Mouse (Mus musculus) stomach, embryonic 16.5 days (tissue): ENCODE results near the gene Itsn2. TPM values are rescaled to one million over a fixed set of nuclear protein-coding genes. Genes with fewer than 3 reads are reported as not detected.

Experiments used
- ATAC-seq: fragments of 200-750 bp; cut with Nextera tagmentation; 2 replicates; pipeline ENCODE4 v1.8.0; 2017; ENCODE audit warnings: moderate number of reproducible peaks, moderate TSS enrichment; ENCODE audit not compliant: insufficient read depth, low FRiP score
- H3K27ac ChIP-seq: fragments of 300-500 bp; sonication (generic); 2 replicates; pipeline ENCODE4 v1.5.1; 2014; ENCODE audit warnings: low read length
- H3K27me3 ChIP-seq: fragments of 300-500 bp; sonication (generic); 2 replicates; pipeline ENCODE4 v1.6.1; 2014; ENCODE audit warnings: low read length, control low read depth, mixed read lengths; ENCODE audit not compliant: control insufficient read depth, insufficient read depth
- H3K36me3 ChIP-seq: fragments of 300-500 bp; sonication (generic); 2 replicates; pipeline ENCODE4 v1.6.1; 2014; ENCODE audit warnings: low read length; ENCODE audit not compliant: control insufficient read depth, insufficient read depth
- H3K4me1 ChIP-seq: fragments of 300-500 bp; sonication (generic); 2 replicates; pipeline ENCODE4 v1.6.1; 2014; ENCODE audit warnings: low read length, control low read depth, mixed read lengths; ENCODE audit not compliant: control insufficient read depth, insufficient read depth
- H3K4me2 ChIP-seq: fragments of 300-500 bp; sonication (generic); 2 replicates; pipeline ENCODE4 v1.6.1; 2014; ENCODE audit warnings: low read depth, low read length, mixed read lengths
- H3K4me3 ChIP-seq: fragments of 300-500 bp; sonication (generic); replicated peaks from 2 replicates; pipeline ENCODE4 v1.5.1; 2014; ENCODE audit warnings: mild to moderate bottlenecking, low read length
- H3K9ac ChIP-seq: fragments of 300-500 bp; sonication (generic); 2 replicates; pipeline ENCODE4 v1.6.1; 2014; ENCODE audit warnings: low read length
- H3K9me3 ChIP-seq: fragments of 300-500 bp; sonication (generic); replicated peaks from 2 replicates; pipeline ENCODE4 v1.6.1; 2016; ENCODE audit warnings: low read length, control low read depth; ENCODE audit not compliant: control insufficient read depth
- WGBS: fragments of 180-500 bp; shearing (Covaris S2); extraction: QIAGEN DNeasy Blood & Tissue Kit; methylation state at CpG from one replicate; pipeline ENCODE4 v1.1.7; 2014; 5-methylcytosine and 5-hydroxymethylcytosine counted together
- polyA plus RNA-seq: library from polyadenylated mRNA; unstranded; fragments of >200 nt; fragmentation: Nextera tagmentation; extraction: Ambion mirVana; gene quantifications from 2 replicates; pipeline ENCODE4 v1.2.1, GENCODE M21; 2015

The Itsn2 gene
- polyA plus RNA-seq, 1 experiment from 2014 or later: 33.3 TPM

GRCm38 (mm10) chr12:4638438-4638837, 46.0 kb downstream of the Itsn2 start:
- H3K9me3 ChIP-seq: no peaks in the 10 kb centered on the region
- H3K9ac ChIP-seq: no peak overlapping the region
- no peaks in the 10 kb centered on the region for H3K27me3 ChIP-seq
- H3K4me1 ChIP-seq: no peaks in the 10 kb centered on the region
- H3K4me2 ChIP-seq: no peak overlapping the region
- H3K4me3 ChIP-seq: no peak overlapping the region
- H3K36me3 ChIP-seq: peaks cover 22% of the 10 kb centered on the region; the same call in 1 of the 2 replicates
- no peak overlapping the region for H3K27ac ChIP-seq
- ATAC-seq: no peak
- WGBS: 79% methylated on average over 1 of the region's 1 CpGs

GRCm38 (mm10) chr12:4640737-4641136, 48.3 kb downstream of the Itsn2 start:
- H3K9me3 ChIP-seq: no peaks in the 10 kb centered on the region
- H3K36me3 ChIP-seq: peaks cover 13% of the 10 kb centered on the region; the same call in 1 of the 2 replicates
- 75% methylated on average over 1 of the region's 1 CpGs for WGBS

GRCm38 (mm10) chr12:4656813-4657212, 64.4 kb downstream of the Itsn2 start:
- Histone ChIP-seq H3K36me3 (peaks cover 11% of the 10 kb centered on the region), H3K4me2 (no peak overlapping the region), H3K27ac (no peak overlapping the region), H3K9ac (no peak overlapping the region), H3K27me3 (no peaks in the 10 kb centered on the region), H3K9me3 (no peaks in the 10 kb centered on the region), H3K4me3 (no peak overlapping the region), H3K4me1 (no peaks in the 10 kb centered on the region)
- ATAC-seq: no peak
- WGBS: 78% methylated on average over 2 of the region's 2 CpGs

More at GRCm38 (mm10) chr12:4640737-4641136, 48.3 kb downstream of the Itsn2 start:
- Histone ChIP-seq H3K27me3 (no peaks in the 10 kb centered on the region), H3K4me3 (no peak overlapping the region), H3K4me2 (no peak overlapping the region), H3K27ac (no peak overlapping the region), H3K9ac (no peak overlapping the region), H3K4me1 (no peaks in the 10 kb centered on the region)
- ATAC-seq: no peak

- WGBS: 74% methylated on average over 7 of the region's 7 CpGs
- no peak overlapping the region for H3K9ac ChIP-seq
- H3K27ac ChIP-seq: no peak overlapping the region
- H3K4me2 ChIP-seq: no peak overlapping the region
- no peaks in the 10 kb centered on the region for H3K4me1 ChIP-seq
- H3K4me3 ChIP-seq: no peak overlapping the region
- H3K9me3 ChIP-seq: no peaks in the 10 kb centered on the region
- H3K36me3 ChIP-seq: peaks cover 9% of the 10 kb centered on the region
- H3K27me3 ChIP-seq: no peaks in the 10 kb centered on the region
- ATAC-seq: no peak
These were observed 72.7 kb downstream of the Itsn2 start for GRCm38 (mm10) chr12:4664929-4665674.

GRCm38 (mm10) chr12:4665675-4666037, 73.2 kb downstream of the Itsn2 start:
- Histone ChIP-seq H3K4me3 (no peak overlapping the region), H3K27ac (no peak overlapping the region), H3K9ac (no peak overlapping the region), H3K9me3 (no peaks in the 10 kb centered on the region), H3K27me3 (no peaks in the 10 kb centered on the region), H3K4me2 (no peak overlapping the region), H3K36me3 (peaks cover 9% of the 10 kb centered on the region), H3K4me1 (no peaks in the 10 kb centered on the region)
- WGBS: 82% methylated on average over 5 of the region's 5 CpGs
- no peak for ATAC-seq

- no peaks in the 10 kb centered on the region for H3K4me1 ChIP-seq
- no peaks in the 10 kb centered on the region for H3K9me3 ChIP-seq
- no peak overlapping the region for H3K27ac ChIP-seq
- peaks cover 18% of the 10 kb centered on the region for H3K36me3 ChIP-seq
- no peak overlapping the region for H3K4me2 ChIP-seq
- ATAC-seq: no peak
- H3K27me3 ChIP-seq: no peaks in the 10 kb centered on the region
- H3K4me3 ChIP-seq: no peak overlapping the region
- 94% methylated on average over 1 of the region's 1 CpGs for WGBS
- H3K9ac ChIP-seq: no peak overlapping the region
These were observed 83.9 kb downstream of the Itsn2 start for GRCm38 (mm10) chr12:4676336-4676735.

- Histone ChIP-seq H3K4me2 (no peak overlapping the region), H3K4me3 (no peak overlapping the region), H3K4me1 (no peaks in the 10 kb centered on the region), H3K27me3 (no peaks in the 10 kb centered on the region), H3K9ac (no peak overlapping the region), H3K36me3 (no peaks in the 10 kb centered on the region; the same call in 1 of the 2 replicates), H3K9me3 (no peaks in the 10 kb centered on the region), H3K27ac (no peak overlapping the region)
- no peak for ATAC-seq
- WGBS: 69% methylated on average over 4 of the region's 4 CpGs
These were observed 87.5 kb downstream of the Itsn2 start for GRCm38 (mm10) chr12:4679971-4680370.

GRCm38 (mm10) chr12:4685441-4685840, 93.0 kb downstream of the Itsn2 start:
- WGBS: 90% methylated on average over 4 of the region's 4 CpGs
- 0 out of 2 replicates have a peak, but pooled peaks cover 6% of the 10 kb centered on the region for H3K36me3 ChIP-seq
- no peaks in the 10 kb centered on the region for H3K4me1 ChIP-seq
- H3K4me2 ChIP-seq: no peak overlapping the region
- no peak overlapping the region for H3K27ac ChIP-seq
- no peak overlapping the region for H3K9ac ChIP-seq
- H3K9me3 ChIP-seq: no peaks in the 10 kb centered on the region
- H3K4me3 ChIP-seq: no peak overlapping the region
- H3K27me3 ChIP-seq: no peaks in the 10 kb centered on the region
- ATAC-seq: no peak

- no peak overlapping the region for H3K27ac ChIP-seq
- H3K4me3 ChIP-seq: no peak overlapping the region
- WGBS: 84% methylated on average over 2 of the region's 2 CpGs
- H3K27me3 ChIP-seq: no peaks in the 10 kb centered on the region
- no peaks in the 10 kb centered on the region for H3K9me3 ChIP-seq
- no peak for ATAC-seq
- no peaks in the 10 kb centered on the region for H3K4me1 ChIP-seq
- 0 out of 2 replicates have a peak, but pooled peaks cover 6% of the 10 kb centered on the region for H3K36me3 ChIP-seq
- no peak overlapping the region for H3K4me2 ChIP-seq
- H3K9ac ChIP-seq: no peak overlapping the region
These were observed 95.9 kb downstream of the Itsn2 start for GRCm38 (mm10) chr12:4688386-4688785.
